Mouse (Mus musculus) heart, embryonic 14.5 days (tissue): ENCODE data around the gene Specc1. TPM values are rescaled to one million over a fixed set of nuclear protein-coding genes. Genes with fewer than 3 reads are reported as not detected.

Experiments used
- ATAC-seq: fragments of 200-750 bp; cut with Nextera tagmentation; 2 replicates; pipeline ENCODE4 v1.8.0; 2017; ENCODE audit warnings: low read depth, moderate TSS enrichment; ENCODE audit not compliant: insufficient number of reproducible peaks, insufficient read depth, low FRiP score
- H3K27ac ChIP-seq, 2 experiments: fragments of 200-500 bp in 1 of 2; fragments of 300-500 bp in 1 of 2; sonication (generic) in 1 of 2; replicated peaks in 1 of 2; 2 replicates each; pipeline ENCODE4 v1.5.1; 2012 to 2014; ENCODE audit warnings: low read depth in 2 of 2, low read length in 2 of 2, control low read depth in 1 of 2, mild to moderate bottlenecking in 1 of 2, mixed read lengths in 1 of 2; ENCODE audit not compliant: control insufficient read depth in 1 of 2, insufficient read depth in 1 of 2
- H3K27me3 ChIP-seq: fragments of 300-500 bp; sonication (generic); 2 replicates; pipeline ENCODE4 v1.6.1; 2014; ENCODE audit warnings: mild to moderate bottlenecking, low read length, control low read depth; ENCODE audit not compliant: control insufficient read depth, insufficient read depth
- H3K36me3 ChIP-seq: fragments of 300-500 bp; sonication (generic); 2 replicates; pipeline ENCODE4 v1.6.1; 2014; ENCODE audit warnings: mild to moderate bottlenecking, control low read depth, low read length, mixed read lengths; ENCODE audit not compliant: control insufficient read depth, insufficient read depth
- H3K4me1 ChIP-seq, 2 experiments: fragments of 200-500 bp in 1 of 2; fragments of 300-500 bp in 1 of 2; sonication (generic) in 1 of 2; 2 replicates each; pipeline ENCODE4 v1.6.1; 2012 to 2014; ENCODE audit warnings: low read length in 2 of 2, control low read depth in 1 of 2, mixed read lengths in 1 of 2; ENCODE audit not compliant: control insufficient read depth in 2 of 2, insufficient read depth in 2 of 2
- H3K4me2 ChIP-seq: fragments of 300-500 bp; sonication (generic); 2 replicates; pipeline ENCODE4 v1.6.1; 2014; ENCODE audit warnings: mild to moderate bottlenecking, low read length
- H3K4me3 ChIP-seq, 2 experiments: fragments of 200-500 bp in 1 of 2; fragments of 300-500 bp in 1 of 2; sonication (generic) in 1 of 2; 2 replicates each; pipeline ENCODE4 v1.5.1; 2012 to 2014; ENCODE audit warnings: low read length in 2 of 2, mild to moderate bottlenecking in 2 of 2, control low read depth in 1 of 2, low read depth in 1 of 2, moderate library complexity in 1 of 2; ENCODE audit not compliant: control insufficient read depth in 1 of 2, insufficient read depth in 1 of 2
- H3K9ac ChIP-seq: fragments of 300-500 bp; sonication (generic); 2 replicates; pipeline ENCODE4 v1.6.1; 2014; ENCODE audit warnings: mild to moderate bottlenecking, low read length
- H3K9me3 ChIP-seq: fragments of 300-500 bp; sonication (generic); 2 replicates; pipeline ENCODE4 v1.6.1; 2016; ENCODE audit warnings: low read length, control low read depth; ENCODE audit not compliant: control insufficient read depth
- WGBS: fragments of 180-500 bp; shearing (Covaris S2); extraction: QIAGEN DNeasy Blood & Tissue Kit; methylation state at CpG from one replicate; pipeline ENCODE4 v1.1.7; 2014; 5-methylcytosine and 5-hydroxymethylcytosine counted together
- polyA plus RNA-seq: library from polyadenylated mRNA; unstranded; fragments of >200 nt; fragmentation: Nextera tagmentation; extraction: Ambion mirVana; gene quantifications from 2 replicates; pipeline ENCODE4 v1.2.1, GENCODE M21; 2014

Specc1 gene
- polyA plus RNA-seq, 1 experiment from 2014 or later: 12.1 TPM

- Histone ChIP-seq H3K9ac (no peak overlapping the region), H3K9me3 (no peaks in the 10 kb centered on the region), H3K27me3 (no peaks in the 10 kb centered on the region), H3K27ac (no peak overlapping the region), H3K4me3 (no peak overlapping the region), H3K4me1 (peaks cover 0 to 12% of the 10 kb centered on the region in 2 experiments; a peak in 2 of 4 replicates), H3K36me3 (peaks cover 17% of the 10 kb centered on the region), H3K4me2 (no peak overlapping the region)
- ATAC-seq: no peak
- 82% methylated on average over 8 of the region's 8 CpGs for WGBS
Observed at GRCm38 (mm10) chr11:62128197-62128596, 171.6 kb downstream of the Specc1 start.

- ATAC-seq: no peak
- no peaks in the 10 kb centered on the region for H3K9me3 ChIP-seq
- WGBS: 31% methylated on average over 3 of the region's 3 CpGs
- H3K4me2 ChIP-seq: no peak overlapping the region
- no peak overlapping the region for H3K9ac ChIP-seq
- H3K4me3 ChIP-seq: no peak overlapping the region
- H3K36me3 ChIP-seq: peaks cover 22% of the 10 kb centered on the region
- H3K27ac ChIP-seq: no peak overlapping the region; a peak in 1 of 4 replicates
- no peaks in the 10 kb centered on the region for H3K27me3 ChIP-seq
- peaks cover 0 to 12% of the 10 kb centered on the region in 2 experiments; a peak in 2 of 4 replicates for H3K4me1 ChIP-seq
Observed at GRCm38 (mm10) chr11:62130191-62130590, 173.6 kb downstream of the Specc1 start.

- H3K4me2 ChIP-seq: no peak overlapping the region
- H3K4me3 ChIP-seq: no peak overlapping the region
- no peak for ATAC-seq
- no peaks in the 10 kb centered on the region for H3K27me3 ChIP-seq
- peaks cover 22% of the 10 kb centered on the region for H3K36me3 ChIP-seq
- peaks cover 0 to 12% of the 10 kb centered on the region in 2 experiments; a peak in 2 of 4 replicates for H3K4me1 ChIP-seq
- 65% methylated on average over 2 of the region's 2 CpGs for WGBS
- no peaks in the 10 kb centered on the region for H3K9me3 ChIP-seq
- no peak overlapping the region for H3K9ac ChIP-seq
- no peak overlapping the region for H3K27ac ChIP-seq
Observed at GRCm38 (mm10) chr11:62130685-62131295, 174.2 kb downstream of the Specc1 start.

GRCm38 (mm10) chr11:62131601-62132000 is 175.0 kb downstream of the Specc1 start:
- no peak overlapping the region for H3K4me2 ChIP-seq
- no peak for ATAC-seq
- no peak overlapping the region for H3K9ac ChIP-seq
- WGBS: 79% methylated on average over 4 of the region's 4 CpGs
- no peak overlapping the region for H3K4me3 ChIP-seq
- no peaks in the 10 kb centered on the region for H3K9me3 ChIP-seq
- H3K36me3 ChIP-seq: peaks cover 22% of the 10 kb centered on the region
- no peaks in the 10 kb centered on the region for H3K27me3 ChIP-seq
- H3K27ac ChIP-seq: no peak overlapping the region
- H3K4me1 ChIP-seq: peaks cover 0 to 12% of the 10 kb centered on the region in 2 experiments; a peak in 2 of 4 replicates

- H3K27ac ChIP-seq: no peak overlapping the region
- no peaks in the 10 kb centered on the region for H3K27me3 ChIP-seq
- no peak for ATAC-seq
- no peaks in the 10 kb centered on the region for H3K9me3 ChIP-seq
- H3K9ac ChIP-seq: no peak overlapping the region
- 82% methylated on average over 2 of the region's 2 CpGs for WGBS
- peaks cover 19% of the 10 kb centered on the region for H3K36me3 ChIP-seq
- H3K4me1 ChIP-seq: peaks cover 0 to 12% of the 10 kb centered on the region in 2 experiments; a peak in 2 of 4 replicates
- H3K4me2 ChIP-seq: no peak overlapping the region
- no peak overlapping the region for H3K4me3 ChIP-seq
Observed at GRCm38 (mm10) chr11:62134191-62134590, 177.6 kb downstream of the Specc1 start.

- no peak overlapping the region for H3K4me2 ChIP-seq
- H3K9me3 ChIP-seq: no peaks in the 10 kb centered on the region
- H3K4me1 ChIP-seq: peaks cover 2 to 7% of the 10 kb centered on the region in 2 experiments
- WGBS: 59% methylated on average over 7 of the region's 7 CpGs
- H3K27ac ChIP-seq: no peak overlapping the region
- no peak overlapping the region for H3K4me3 ChIP-seq
- no peak overlapping the region for H3K9ac ChIP-seq
- H3K27me3 ChIP-seq: no peaks in the 10 kb centered on the region
- peaks cover 14% of the 10 kb centered on the region for H3K36me3 ChIP-seq
- ATAC-seq: no peak
Observed at GRCm38 (mm10) chr11:62145216-62146110, 188.9 kb downstream of the Specc1 start.

- H3K36me3 ChIP-seq: peaks cover 14% of the 10 kb centered on the region
Observed at GRCm38 (mm10) chr11:62146661-62147060, 190.1 kb downstream of the Specc1 start.

More at GRCm38 (mm10) chr11:62146661-62147060, 190.1 kb downstream of the Specc1 start:
- ATAC-seq: no peak
- Histone ChIP-seq H3K4me1 (peaks cover 2 to 7% of the 10 kb centered on the region in 2 experiments), H3K9ac (no peak overlapping the region), H3K4me2 (no peak overlapping the region), H3K4me3 (no peak overlapping the region), H3K27me3 (no peaks in the 10 kb centered on the region), H3K27ac (no peak overlapping the region), H3K9me3 (no peaks in the 10 kb centered on the region)
- 70% methylated on average over 1 of the region's 1 CpGs for WGBS
